Mouse (Mus musculus) CH12.LX (cell line): Measurements from ENCODE around the gene Csmd2. TPM values are rescaled to one million over a fixed set of nuclear protein-coding genes. Genes with fewer than 3 reads are reported as not detected.

ENCODE experiments used
- DNase-seq: peaks from one replicate; pipeline ENCODE4 v3.0.0-alpha.2; 2013; ENCODE audit errors: extremely low read depth
- H3K27ac ChIP-seq: 2 replicates; pipeline ENCODE4 v1.5.1; 2012; ENCODE audit warnings: low read depth, mild to moderate bottlenecking, control low read depth, moderate library complexity; ENCODE audit not compliant: insufficient read depth
- H3K27me3 ChIP-seq: replicated peaks from 2 replicates; pipeline ENCODE3; 2012; ENCODE audit warnings: inconsistent platforms
- H3K36me3 ChIP-seq, 2 experiments: replicated peaks in 1 of 2; 2 replicates each; pipeline versions ENCODE3 to v1.6.1; 2012; ENCODE audit warnings: inconsistent platforms in 1 of 2, low read length in 1 of 2, mild to moderate bottlenecking in 1 of 2, mixed read lengths in 1 of 2, moderate library complexity in 1 of 2; ENCODE audit not compliant: control insufficient read depth in 1 of 2, insufficient read depth in 1 of 2
- H3K4me1 ChIP-seq, 2 experiments: 2 replicates each; pipeline ENCODE4 v1.6.1; 2012; ENCODE audit warnings: inconsistent platforms in 1 of 2, moderate library complexity in 1 of 2; ENCODE audit not compliant: insufficient read depth in 2 of 2, control insufficient read depth in 1 of 2
- H3K4me2 ChIP-seq: 2 replicates; pipeline ENCODE4 v1.6.1; 2012; ENCODE audit warnings: low read depth, mild to moderate bottlenecking, control low read depth; ENCODE audit not compliant: poor library complexity, insufficient read depth, severe bottlenecking
- H3K4me3 ChIP-seq, 3 experiments: fragments of 150-350 bp in 1 of 3; sonication (generic) in 1 of 3; replicated peaks in 1 of 3; 2 replicates each; pipeline versions ENCODE3 to v1.5.1; 2011 to 2012; ENCODE audit warnings: low read depth in 2 of 3, low read length in 2 of 3, mild to moderate bottlenecking in 2 of 3, moderate library complexity in 2 of 3, control low read depth in 1 of 3, improper control_type of control experiment in 1 of 3, inconsistent platforms in 1 of 3, mixed read lengths in 1 of 3; ENCODE audit not compliant: poor library complexity in 1 of 3
- H3K79me2 ChIP-seq: replicated peaks from 2 replicates; pipeline ENCODE4 v1.6.1; 2012; ENCODE audit warnings: mild to moderate bottlenecking, moderate library complexity; ENCODE audit not compliant: control insufficient read depth, poor library complexity, insufficient read depth, severe bottlenecking; ENCODE audit errors: extremely low read depth
- H3K9ac ChIP-seq: 2 replicates; pipeline ENCODE4 v1.6.1; 2012; ENCODE audit warnings: low read depth, mild to moderate bottlenecking, control low read depth, moderate library complexity; ENCODE audit not compliant: insufficient read depth
- H3K9me3 ChIP-seq: replicated peaks from 2 replicates; pipeline ENCODE3; 2012; ENCODE audit warnings: low read length, inconsistent platforms, mixed read lengths
- BHLHE40 ChIP-seq: IDR thresholded peaks from 2 replicates; pipeline ENCODE4 v1.6.1; 2011; ENCODE audit warnings: mild to moderate bottlenecking, low read depth, low read length, improper control_type of control experiment
- CHD1 ChIP-seq: IDR thresholded peaks from 2 replicates; pipeline ENCODE4 v1.6.1; 2012; ENCODE audit warnings: low read depth, low read length, improper control_type of control experiment, inconsistent platforms
- ETS1 ChIP-seq: conservative IDR thresholded peaks from 2 replicates; pipeline ENCODE4 v1.6.1; 2012; ENCODE audit warnings: low read depth, mild to moderate bottlenecking, inconsistent platforms, low read length, improper control_type of control experiment, moderate library complexity
- GABPA ChIP-seq: IDR thresholded peaks from 2 replicates; pipeline ENCODE4 v1.6.1; 2012; ENCODE audit warnings: low read depth, low read length, improper control_type of control experiment, inconsistent platforms; ENCODE audit not compliant: insufficient replicate concordance
- HCFC1 ChIP-seq: IDR thresholded peaks from 2 replicates; pipeline ENCODE4 v1.6.1; 2012; ENCODE audit warnings: low read depth, mild to moderate bottlenecking, inconsistent platforms, low read length, improper control_type of control experiment
- JUN ChIP-seq: IDR thresholded peaks from 2 replicates; pipeline ENCODE4 v1.6.1; 2011; ENCODE audit warnings: low read depth, mild to moderate bottlenecking, low read length, improper control_type of control experiment, moderate library complexity; ENCODE audit not compliant: insufficient read depth
- MAZ ChIP-seq: IDR thresholded peaks from 2 replicates; pipeline ENCODE4 v1.6.1; 2012; ENCODE audit warnings: low read depth, mild to moderate bottlenecking, inconsistent platforms, low read length, improper control_type of control experiment, moderate library complexity
- MEF2A ChIP-seq: IDR thresholded peaks from 2 replicates; pipeline ENCODE4 v1.6.1; 2014; ENCODE audit warnings: low read depth, mild to moderate bottlenecking, inconsistent platforms, low read length, improper control_type of control experiment, borderline replicate concordance
- MXI1 ChIP-seq: IDR thresholded peaks from 2 replicates; pipeline ENCODE4 v1.6.1; 2011; ENCODE audit warnings: mild to moderate bottlenecking, low read depth, low read length, improper control_type of control experiment
- NELFE ChIP-seq: IDR thresholded peaks from 2 replicates; pipeline ENCODE4 v1.6.1; 2011; ENCODE audit warnings: low read depth, low read length, improper control_type of control experiment
- NRF1 ChIP-seq: IDR thresholded peaks from 2 replicates; pipeline ENCODE4 v1.6.1; 2014; ENCODE audit warnings: low read depth, mild to moderate bottlenecking, inconsistent platforms, low read length, improper control_type of control experiment, moderate library complexity
- POLR2A ChIP-seq: IDR thresholded peaks from 2 replicates; pipeline ENCODE4 v1.6.1; 2011; ENCODE audit warnings: low read depth, mild to moderate bottlenecking, improper control_type of control experiment, low read length
- POLR2AphosphoS2 ChIP-seq: IDR thresholded peaks from 2 replicates; pipeline ENCODE4 v1.6.1; 2011; ENCODE audit warnings: low read depth, low read length, improper control_type of control experiment
- SIN3A ChIP-seq: IDR thresholded peaks from 2 replicates; pipeline ENCODE4 v1.6.1; 2012; ENCODE audit warnings: low read length, improper control_type of control experiment, inconsistent platforms
- SMC3 ChIP-seq: IDR thresholded peaks from 2 replicates; pipeline ENCODE4 v1.6.1; 2011; ENCODE audit warnings: low read depth, low read length, improper control_type of control experiment
- UBTF ChIP-seq: IDR thresholded peaks from 2 replicates; pipeline ENCODE4 v1.6.1; 2012; ENCODE audit warnings: low read depth, mild to moderate bottlenecking, inconsistent platforms, low read length, improper control_type of control experiment, moderate library complexity
- USF2 ChIP-seq: conservative IDR thresholded peaks from 2 replicates; pipeline ENCODE4 v1.6.1; 2011; ENCODE audit warnings: low read depth, low read length, improper control_type of control experiment
- ZKSCAN1 ChIP-seq: IDR thresholded peaks from 2 replicates; pipeline ENCODE4 v1.6.1; 2012; ENCODE audit warnings: low read depth, inconsistent platforms, low read length, improper control_type of control experiment, borderline replicate concordance
- ZNF384 ChIP-seq: IDR thresholded peaks from 2 replicates; pipeline ENCODE4 v1.6.1; 2012; ENCODE audit warnings: low read depth, low read length, improper control_type of control experiment, inconsistent platforms
- dilution Hi-C: fragments of 300-500 bp; cut with MboI; formaldehyde crosslinking; loops from 2 replicates; pipeline ENCODE4 v1.14.3; 2020; ENCODE audit warnings: low sequenced_read_pairs; ENCODE audit not compliant: extremely low pct_unique_long_range_greater_than_20kb, extremely low pct_ligation_motif_present
- in situ Hi-C: fragments of 300-500 bp; cut with MboI; formaldehyde crosslinking; loops from 3 replicates; pipeline ENCODE4 v1.14.3; 2019; ENCODE audit warnings: low sequenced_read_pairs, low pct_ligation_motif_present, low pct_unique_long_range_greater_than_20kb, mixed read lengths
- polyA plus RNA-seq: library from polyadenylated mRNA; unstranded; fragments of >175 nt; gene quantifications from 2 replicates; pipeline ENCODE4 v1.2.1, GENCODE M21; 2012; ENCODE audit warnings: low read depth; ENCODE audit not compliant: insufficient read length
- total RNA-seq, 2 experiments: library from RNA; depleted of rRNA; stranded (reverse); fragments of 300-350 nt in 1 of 2; fragments of >200 nt in 1 of 2; gene quantifications; 2 replicates each; pipeline ENCODE4 v1.2.3; 2012 to 2014

Csmd2 gene
- total and polyA plus RNA-seq, 3 experiments: 0.08 to 0.80 TPM; not detected in 1

- in situ Hi-C loops: no loop called here
Observed at GRCm38 (mm10) chr4:128492055-128492454, 504.4 kb downstream of the Csmd2 start.

GRCm38 (mm10) chr4:128499980-128500379 lies 512.3 kb downstream of the Csmd2 start:
- H3K9me3 ChIP-seq: peaks cover 2% of the 10 kb centered on the region
- peaks cover 0 to 13% of the 10 kb centered on the region in 2 experiments for H3K36me3 ChIP-seq
- no peak for DNase-seq
- dilution Hi-C loops: no loop called here
- in situ Hi-C loops: no loop called here
- no peak overlapping the region for H3K27ac ChIP-seq
- no peaks in the 10 kb centered on the region for H3K79me2 ChIP-seq
- no peak for TF ChIP-seq POLR2A
- no peak for TF ChIP-seq USF2
- no peak for TF ChIP-seq MXI1
- TF ChIP-seq ETS1: no peak
- no peak for TF ChIP-seq ZKSCAN1
- no peak overlapping the region for H3K4me3 ChIP-seq
- no peaks in the 10 kb centered on the region for H3K27me3 ChIP-seq
- peaks cover 0 to 7% of the 10 kb centered on the region in 2 experiments; a peak in 2 of 4 replicates for H3K4me1 ChIP-seq
- H3K9ac ChIP-seq: no peak overlapping the region
- H3K4me2 ChIP-seq: no peak overlapping the region

More at GRCm38 (mm10) chr4:128492055-128492454, 504.4 kb downstream of the Csmd2 start:
- H3K36me3 ChIP-seq: no peaks in the 10 kb centered on the region
- H3K9ac ChIP-seq: no peak overlapping the region
- H3K79me2 ChIP-seq: no peaks in the 10 kb centered on the region
- H3K27ac ChIP-seq: no peak overlapping the region
- no peak for TF ChIP-seq SIN3A
- TF ChIP-seq CHD1: no peak
- no peak for TF ChIP-seq POLR2A
- TF ChIP-seq NELFE: no peak
- no peak for TF ChIP-seq ZNF384
- TF ChIP-seq BHLHE40: no peak
- no peak for TF ChIP-seq NRF1
- TF ChIP-seq GABPA: no peak
- TF ChIP-seq MEF2A: no peak
- no peak for TF ChIP-seq ETS1
- TF ChIP-seq HCFC1: no peak
- TF ChIP-seq MAZ: no peak
- no peak for TF ChIP-seq JUN
- TF ChIP-seq POLR2AphosphoS2: no peak
- TF ChIP-seq SMC3: no peak
- no peak for TF ChIP-seq UBTF
- no peaks in the 10 kb centered on the region for H3K4me1 ChIP-seq
- H3K4me2 ChIP-seq: no peak overlapping the region
- H3K4me3 ChIP-seq: no peak overlapping the region
- dilution Hi-C loops: no loop called here
- no peak for DNase-seq
- H3K27me3 ChIP-seq: no peaks in the 10 kb centered on the region
- no peaks in the 10 kb centered on the region for H3K9me3 ChIP-seq
